Mouse (Mus musculus): ENCODE data around the gene Mrpl32. TPM values are rescaled to one million over a fixed set of nuclear protein-coding genes. Genes with fewer than 3 reads are reported as not detected.

Mrpl32 gene
- 69.4 and 70.7 TPM in 2 replicates for polyA plus RNA-seq (2015; fragmentation: Nextera tagmentation; extraction: Ambion mirVana)

DNA sequence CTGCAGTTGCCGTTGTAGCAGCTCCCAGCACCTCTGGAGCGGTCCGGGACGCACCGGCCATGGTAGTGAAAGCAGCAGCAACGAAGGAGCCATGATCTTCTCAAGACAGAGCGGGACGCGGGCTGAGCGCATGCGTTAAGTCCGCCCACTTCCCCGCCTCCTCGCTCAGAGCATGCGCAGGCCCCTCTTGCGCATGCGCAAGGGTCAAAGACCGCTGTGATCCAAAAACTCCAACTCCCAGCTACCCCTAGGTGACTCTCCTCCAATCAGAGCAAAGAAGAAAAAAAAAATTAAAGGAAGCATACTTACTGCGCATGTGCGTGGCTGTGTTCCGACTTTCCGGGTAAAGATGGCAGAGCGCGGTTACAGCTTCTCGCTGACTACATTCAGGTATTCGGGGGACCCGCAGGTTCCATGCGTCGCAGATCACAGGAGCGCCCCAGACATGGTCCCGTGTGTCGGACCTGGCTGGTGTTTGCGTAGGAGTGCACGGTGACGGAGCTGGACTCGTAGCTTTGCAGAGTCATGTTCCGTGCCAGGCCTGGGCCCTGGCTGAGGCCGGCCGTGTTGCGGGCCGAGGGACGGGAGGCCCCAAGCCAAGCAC lies at the start of gene Mrpl32, which contains the start of gene Psma2:
Gene Mrpl32 (minus strand): TSS at position 240 of the 604 bp plus-strand sequence.
Gene Psma2 (plus strand): TSS at position 315 of the 604 bp plus-strand sequence.
- ATAC-seq, result peak; percentile 99

GRCm38 (mm10) chr13:14649301-14649700 lies 36.3 kb upstream of the Mrpl32 start:
- Histone ChIP-seq H3K27ac (ENCODE audit: low read depth) (no peak overlapping the region), H3K4me2 (ENCODE audit: low read depth, low read length) (no peak overlapping the region), H3K36me3 (replicated peaks; ENCODE audit: insufficient read depth, low read length) (no peaks in the 10 kb centered on the region), H3K27me3 (ENCODE audit: insufficient read depth, low read length) (no peaks in the 10 kb centered on the region), H3K9ac (replicated peaks) (no peak overlapping the region), H3K9me3 (ENCODE audit: low read length) (no peaks in the 10 kb centered on the region), H3K4me1 (ENCODE audit: insufficient read depth) (no peaks in the 10 kb centered on the region), H3K4me3 (ENCODE audit: low read depth, low read length) (no peak overlapping the region)
- no peak for DNase-seq
- no peak for ATAC-seq
- no peak for TF ChIP-seq EP300 (IDR thresholded peaks at IDR 0.05; ENCODE audit: low read depth)
- peak; percentile 52 for TF ChIP-seq CTCF (IDR thresholded peaks at IDR 0.05; ENCODE audit: low read depth)
- WGBS (ENCODE audit: insufficient replicate concordance), result 41% methylated on average over 1 of the region's 1 CpGs

More for the DNA sequence above, at the start of gene Mrpl32, which contains the start of gene Psma2:
- no peaks in the 10 kb centered on the region for H3K27me3 ChIP-seq (ENCODE audit: insufficient read depth, low read length)
- peaks cover 5% of the 10 kb centered on the region for H3K4me1 ChIP-seq (ENCODE audit: insufficient read depth)
- H3K9ac ChIP-seq (replicated peaks), result peak within 1 kb of the TSS; percentile 98
- no peak for TF ChIP-seq EP300 (IDR thresholded peaks at IDR 0.05; ENCODE audit: low read depth)
- no peak for TF ChIP-seq CTCF (IDR thresholded peaks at IDR 0.05; ENCODE audit: low read depth)
- peak within 1 kb of the TSS; percentile 98 for H3K4me3 ChIP-seq (ENCODE audit: low read depth, low read length)
- WGBS (ENCODE audit: insufficient replicate concordance), result under 1% methylated on average over 42 of the region's 42 CpGs
- peak within 1 kb of the TSS; percentile 75 for H3K4me2 ChIP-seq (ENCODE audit: low read depth, low read length)
- no peaks in the 10 kb centered on the region for H3K9me3 ChIP-seq (ENCODE audit: low read length)
- peak within 1 kb of the TSS; percentile 96 for H3K27ac ChIP-seq (ENCODE audit: low read depth)
- peak; percentile 98 for DNase-seq
- H3K36me3 ChIP-seq (replicated peaks; ENCODE audit: insufficient read depth, low read length), result peaks cover 25% of the 10 kb centered on the region

- no peaks in the 10 kb centered on the region for H3K4me1 ChIP-seq (ENCODE audit: insufficient read depth)
- H3K36me3 ChIP-seq (replicated peaks; ENCODE audit: insufficient read depth, low read length), result peaks cover 20% of the 10 kb centered on the region
- TF ChIP-seq EP300 (IDR thresholded peaks at IDR 0.05; ENCODE audit: low read depth) (no peak), CTCF (IDR thresholded peaks at IDR 0.05; ENCODE audit: low read depth) (no peak)
- H3K4me2 ChIP-seq (ENCODE audit: low read depth, low read length), result no peak overlapping the region
- H3K27ac ChIP-seq (ENCODE audit: low read depth), result no peak overlapping the region
- H3K9me3 ChIP-seq (ENCODE audit: low read length), result no peaks in the 10 kb centered on the region
- WGBS (ENCODE audit: insufficient replicate concordance), result 42% methylated on average over 1 of the region's 1 CpGs
- DNase-seq (no peak), ATAC-seq (no peak)
- H3K27me3 ChIP-seq (ENCODE audit: insufficient read depth, low read length), result no peaks in the 10 kb centered on the region
- no peak overlapping the region for H3K9ac ChIP-seq (replicated peaks)
- H3K4me3 ChIP-seq (ENCODE audit: low read depth, low read length), result no peak overlapping the region
Observed at GRCm38 (mm10) chr13:14639998-14640397, 27.0 kb upstream of the Mrpl32 start.

GRCm38 (mm10) chr13:14629726-14630641 lies 17.0 kb upstream of the Mrpl32 start, which contains the start of gene AW209491:
TSS of gene AW209491 (plus strand) at chr13:14630154.
- Histone ChIP-seq H3K4me3 (ENCODE audit: low read depth, low read length) (peak within 1 kb of the TSS; percentile 68), H3K4me2 (ENCODE audit: low read depth, low read length) (peak within 1 kb of the TSS; percentile 79), H3K9ac (replicated peaks) (peak within 1 kb of the TSS; percentile 75), H3K36me3 (replicated peaks; ENCODE audit: insufficient read depth, low read length) (peaks cover 16% of the 10 kb centered on the region), H3K27ac (ENCODE audit: low read depth) (peak within 1 kb of the TSS; percentile 86), H3K4me1 (ENCODE audit: insufficient read depth) (peaks cover 10% of the 10 kb centered on the region), H3K9me3 (ENCODE audit: low read length) (no peaks in the 10 kb centered on the region), H3K27me3 (ENCODE audit: insufficient read depth, low read length) (no peaks in the 10 kb centered on the region)
- peak; percentile 93 for DNase-seq
- 1% methylated on average over 29 of the region's 29 CpGs for WGBS (ENCODE audit: insufficient replicate concordance)
- TF ChIP-seq EP300 (IDR thresholded peaks at IDR 0.05; ENCODE audit: low read depth), result no peak
- no peak; the same call in 1 of the 2 replicates for TF ChIP-seq CTCF (IDR thresholded peaks at IDR 0.05; ENCODE audit: low read depth)
- peak; percentile 98 for ATAC-seq

- peak; percentile 71 for DNase-seq
- peaks cover 5% of the 10 kb centered on the region for H3K4me1 ChIP-seq (ENCODE audit: insufficient read depth)
- TF ChIP-seq EP300 (IDR thresholded peaks at IDR 0.05; ENCODE audit: low read depth), result no peak
- peak; percentile 97 for TF ChIP-seq CTCF (IDR thresholded peaks at IDR 0.05; ENCODE audit: low read depth)
- peaks cover 55% of the 10 kb centered on the region for H3K36me3 ChIP-seq (replicated peaks; ENCODE audit: insufficient read depth, low read length)
- peak; percentile 56; the same call in 1 of the 2 replicates for ATAC-seq
- no peak overlapping the region for H3K4me2 ChIP-seq (ENCODE audit: low read depth, low read length)
- H3K9ac ChIP-seq (replicated peaks), result no peak overlapping the region
- no peak overlapping the region for H3K27ac ChIP-seq (ENCODE audit: low read depth)
- no peak overlapping the region for H3K4me3 ChIP-seq (ENCODE audit: low read depth, low read length)
- 34% methylated on average over 2 of the region's 2 CpGs for whole genome bisulfite sequencing (ENCODE audit: insufficient replicate concordance)
- H3K9me3 ChIP-seq (ENCODE audit: low read length), result no peaks in the 10 kb centered on the region
- H3K27me3 ChIP-seq (ENCODE audit: insufficient read depth, low read length), result no peaks in the 10 kb centered on the region
Observed at GRCm38 (mm10) chr13:14618724-14619123, 5.8 kb upstream of the Mrpl32 start.

DNA sequence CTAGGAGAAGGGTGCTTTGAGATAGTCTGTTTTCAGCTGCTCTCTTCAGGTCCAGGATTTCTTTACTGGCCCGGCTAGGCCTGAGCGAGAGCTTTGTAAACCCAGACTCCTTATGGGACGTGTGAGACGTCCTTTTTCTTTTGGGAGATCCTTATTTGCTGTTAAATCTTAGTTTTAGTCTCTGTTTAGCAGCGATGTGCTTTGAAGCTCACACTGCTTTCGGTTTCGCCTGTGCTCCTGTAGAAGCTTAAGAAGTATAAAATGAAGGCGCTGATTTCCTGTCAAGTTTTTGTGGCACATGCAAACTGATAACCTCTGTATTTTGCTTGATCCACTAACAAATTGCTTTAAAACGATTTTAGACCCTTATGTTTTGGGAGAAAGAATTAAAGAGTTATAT lies 588 bp upstream of the Mrpl32 start:
- WGBS (ENCODE audit: insufficient replicate concordance), result 2% methylated on average over 9 of the region's 9 CpGs
- Histone ChIP-seq H3K27ac (ENCODE audit: low read depth) (peak overlapping the region; percentile 96), H3K36me3 (replicated peaks; ENCODE audit: insufficient read depth, low read length) (peaks cover 28% of the 10 kb centered on the region), H3K4me3 (ENCODE audit: low read depth, low read length) (peak overlapping the region; percentile 98), H3K4me2 (ENCODE audit: low read depth, low read length) (peak overlapping the region; percentile 75), H3K9ac (replicated peaks) (peak overlapping the region; percentile 98), H3K9me3 (ENCODE audit: low read length) (no peaks in the 10 kb centered on the region), H3K4me1 (ENCODE audit: insufficient read depth) (peaks cover 5% of the 10 kb centered on the region), H3K27me3 (ENCODE audit: insufficient read depth, low read length) (no peaks in the 10 kb centered on the region)
- ATAC-seq, result no peak
- no peak for TF ChIP-seq CTCF (IDR thresholded peaks at IDR 0.05; ENCODE audit: low read depth)
- no peak for TF ChIP-seq EP300 (IDR thresholded peaks at IDR 0.05; ENCODE audit: low read depth)
- DNase-seq, result no peak
